Mouse (Mus musculus) ES-E14 (cell line): ENCODE results near the gene Bricd5. TPM values are rescaled to one million over a fixed set of nuclear protein-coding genes. Genes with fewer than 3 reads are reported as not detected.

Source experiments
- DNase-seq: peaks from one replicate; pipeline ENCODE4 v3.0.0-alpha.2; 2013; ENCODE audit warnings: low read depth, low spot score
- H3K27ac ChIP-seq: 2 replicates; pipeline ENCODE4 v1.5.1; 2012; ENCODE audit warnings: low read depth, mild to moderate bottlenecking, low read length, moderate library complexity, mixed read lengths; ENCODE audit not compliant: poor library complexity, insufficient read depth, severe bottlenecking
- H3K36me3 ChIP-seq: 2 replicates; pipeline ENCODE4 v1.6.1; 2012; ENCODE audit warnings: mild to moderate bottlenecking, low read length, moderate library complexity, mixed read lengths; ENCODE audit not compliant: control insufficient read depth, poor library complexity, insufficient read depth, severe bottlenecking
- H3K4me1 ChIP-seq, 2 experiments: fragments of 150-350 bp in 1 of 2; sonication (generic) in 1 of 2; 2 replicates each; pipeline ENCODE4 v1.6.1; 2012; ENCODE audit warnings: low read length in 2 of 2, mild to moderate bottlenecking in 1 of 2, mixed read lengths in 1 of 2; ENCODE audit not compliant: control insufficient read depth in 2 of 2, insufficient read depth in 2 of 2, poor library complexity in 1 of 2
- H3K4me3 ChIP-seq, 2 experiments: fragments of 150-350 bp in 1 of 2; sonication (generic) in 1 of 2; 2 replicates each; pipeline ENCODE4 v1.5.1; 2012; ENCODE audit warnings: low read length in 2 of 2, low read depth in 1 of 2, mild to moderate bottlenecking in 1 of 2, mixed read lengths in 1 of 2; ENCODE audit not compliant: insufficient read depth in 1 of 2, poor library complexity in 1 of 2, severe bottlenecking in 1 of 2
- H3K9ac ChIP-seq: 2 replicates; pipeline ENCODE4 v1.6.1; 2012; ENCODE audit warnings: low read depth, mild to moderate bottlenecking, low read length, mixed read lengths; ENCODE audit not compliant: poor library complexity, insufficient read depth, severe bottlenecking
- H3K9me3 ChIP-seq: fragments of 150-350 bp; sonication (generic); 2 replicates; pipeline ENCODE4 v1.6.1; 2012; ENCODE audit warnings: low read depth, mild to moderate bottlenecking, low read length; ENCODE audit not compliant: control insufficient read depth, insufficient read depth
- CHD2 ChIP-seq: IDR thresholded peaks from 2 replicates; pipeline ENCODE4 v1.6.1; 2014; ENCODE audit warnings: mild to moderate bottlenecking, low read depth, low read length, inconsistent platforms
- HCFC1 ChIP-seq: IDR thresholded peaks from 2 replicates; pipeline ENCODE4 v1.6.1; 2012; ENCODE audit warnings: low read length, inconsistent platforms, borderline replicate concordance; ENCODE audit not compliant: insufficient read depth
- MAFK ChIP-seq: IDR thresholded peaks from 2 replicates; pipeline ENCODE4 v1.6.1; 2014; ENCODE audit warnings: mild to moderate bottlenecking, low read depth, low read length, inconsistent platforms; ENCODE audit not compliant: insufficient read depth
- ZC3H11A ChIP-seq: IDR thresholded peaks from 2 replicates; pipeline ENCODE4 v1.6.1; 2012; ENCODE audit warnings: low read depth, mild to moderate bottlenecking, inconsistent platforms, low read length, borderline replicate concordance
- ZNF384 ChIP-seq: IDR thresholded peaks from 2 replicates; pipeline ENCODE4 v1.6.1; 2012; ENCODE audit warnings: low read depth, low read length, inconsistent platforms
- in situ Hi-C, 2 experiments: fragments of 600-800 bp; cut with MboI; formaldehyde crosslinking; loops; one replicate each; pipeline ENCODE4 v1.15.1; 2025; ENCODE audit warnings: low sequenced_read_pairs in 2 of 2, inconsistent platforms in 1 of 2; ENCODE audit not compliant: unreplicated experiment in 2 of 2
- total RNA-seq: library from RNA; depleted of rRNA; stranded (reverse); fragments of 300-350 nt; gene quantifications from 2 replicates; pipeline ENCODE4 v1.2.3, GENCODE M21; 2012

The Bricd5 gene
- total RNA-seq, 1 experiment, result 1.4 TPM

GRCm38 (mm10) chr17:24463374-24464133 lies 10.1 kb upstream of the Bricd5 start:
- peaks cover 0 to 2% of the 10 kb centered on the region in 2 experiments; a peak in 2 of 4 replicates for H3K4me1 ChIP-seq
- no peaks in the 10 kb centered on the region for H3K9me3 ChIP-seq
- TF ChIP-seq MAFK (no peak), ZC3H11A (no peak), HCFC1 (no peak), CHD2 (no peak), ZNF384 (no peak)
- no peak overlapping the region for H3K4me3 ChIP-seq
- no peak overlapping the region for H3K9ac ChIP-seq
- DNase-seq, result no peak
- no peak overlapping the region; the same call in 1 of the 2 replicates for H3K27ac ChIP-seq
- in situ Hi-C loops, result no loop called here
- no peaks in the 10 kb centered on the region for H3K36me3 ChIP-seq

- Histone ChIP-seq H3K9ac (no peak overlapping the region), H3K36me3 (peaks cover 7% of the 10 kb centered on the region; the same call in 1 of the 2 replicates), H3K4me3 (no peak overlapping the region), H3K27ac (no peak overlapping the region), H3K4me1 (peaks cover 0 to 5% of the 10 kb centered on the region in 2 experiments; a peak in 3 of 4 replicates), H3K9me3 (no peaks in the 10 kb centered on the region)
- no peak for DNase-seq
- in situ Hi-C loops, result no loop called here
- no peak for TF ChIP-seq MAFK
- no peak for TF ChIP-seq ZNF384
- no peak for TF ChIP-seq HCFC1
- TF ChIP-seq ZC3H11A, result no peak
- TF ChIP-seq CHD2, result no peak
Measured at GRCm38 (mm10) chr17:24468636-24469246, 4.9 kb upstream of the Bricd5 start.

GRCm38 (mm10) chr17:24469336-24469909 lies 4.3 kb upstream of the Bricd5 start:
- DNase-seq, result no peak
- TF ChIP-seq CHD2, result no peak
- TF ChIP-seq ZC3H11A, result no peak
- no peak for TF ChIP-seq HCFC1
- no peak for TF ChIP-seq ZNF384
- TF ChIP-seq MAFK, result no peak
- H3K4me1 ChIP-seq, result peaks cover 0 to 5% of the 10 kb centered on the region in 2 experiments; a peak in 2 of 4 replicates
- H3K4me3 ChIP-seq, result peak overlapping the region; percentile 83 to 97
- H3K36me3 ChIP-seq, result peaks cover 10% of the 10 kb centered on the region; the same call in 1 of the 2 replicates
- in situ Hi-C loops, result no loop called here
- peak overlapping the region; percentile 68; the same call in 1 of the 2 replicates for H3K27ac ChIP-seq
- no peaks in the 10 kb centered on the region for H3K9me3 ChIP-seq
- H3K9ac ChIP-seq, result peak overlapping the region; percentile 85

GRCm38 (mm10) chr17:24469910-24470602 lies 3.6 kb upstream of the Bricd5 start, which contains the start of the genes E4f1 and Pgp:
Gene E4f1, minus strand, starts transcription at chr17:24470313.
Gene Pgp, plus strand, starts transcription at chr17:24470392.
- Histone ChIP-seq H3K9ac (peak within 1 kb of the TSS; percentile 93), H3K4me3 (peak within 1 kb of the TSS; percentile 83 to 97), H3K27ac (peak within 1 kb of the TSS; percentile 68), H3K9me3 (no peaks in the 10 kb centered on the region), H3K36me3 (peaks cover 12% of the 10 kb centered on the region; the same call in 1 of the 2 replicates), H3K4me1 (peaks cover 0 to 5% of the 10 kb centered on the region in 2 experiments; a peak in 2 of 4 replicates)
- peak; percentile 94 for DNase-seq
- in situ Hi-C loops, result no loop called here
- TF ChIP-seq ZC3H11A, result no peak
- no peak for TF ChIP-seq MAFK
- TF ChIP-seq ZNF384, result no peak
- peak; percentile 79 for TF ChIP-seq CHD2
